Mouse (Mus musculus) gastrocnemius, postnatal 36 days (tissue): Measurements from ENCODE around the gene Rpl24. TPM values are rescaled to one million over a fixed set of nuclear protein-coding genes. Genes with fewer than 3 reads are reported as not detected.

Experiments used
- DNase-seq, 2 experiments: peaks; one replicate each; pipeline ENCODE4 v3.0.0; 2022
- intact Hi-C: fragments of 180-260 bp; cut with DNase I; formaldehyde crosslinking; loops from one replicate; pipeline ENCODE4 v1.15.1; 2025
- total RNA-seq, 2 experiments: library from RNA; stranded (reverse); gene quantifications; 2 replicates each; pipeline ENCODE4 v1.2.3; 2021

The Rpl24 gene
- total RNA-seq, 2 experiments from 2014 or later, result 498 to 600 TPM

- intact Hi-C loops, result loop anchor here (2.0 kb wide), 1 partner anchor 108 kb away; no protein-coding TSS in a partner anchor
- no peak for DNase-seq
Observed at GRCm38 (mm10) chr16:55967221-55967620, 1.1 kb downstream of the Rpl24 start.

DNA sequence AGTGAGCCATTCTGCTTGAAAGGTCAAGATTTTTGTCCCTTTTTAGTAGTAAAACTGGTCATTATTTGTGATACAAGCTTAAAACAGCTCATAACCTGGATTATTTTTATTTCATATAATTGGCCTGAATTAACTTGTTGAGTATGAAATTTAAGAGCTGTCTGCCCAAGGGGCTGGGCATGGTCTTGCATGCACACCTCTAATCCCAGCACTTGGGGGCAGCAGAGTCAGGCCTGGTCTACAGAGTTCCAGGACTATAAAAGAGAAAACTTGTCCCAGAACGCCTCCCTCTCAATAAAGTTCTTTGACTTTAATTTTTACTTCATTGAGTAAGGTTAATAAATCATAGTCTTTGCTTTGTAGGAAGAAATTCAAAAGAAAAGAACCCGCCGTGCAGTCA is 3.1 kb downstream of the Rpl24 start:
- intact Hi-C loops, result no loop called here
- DNase-seq, result no peak

DNA sequence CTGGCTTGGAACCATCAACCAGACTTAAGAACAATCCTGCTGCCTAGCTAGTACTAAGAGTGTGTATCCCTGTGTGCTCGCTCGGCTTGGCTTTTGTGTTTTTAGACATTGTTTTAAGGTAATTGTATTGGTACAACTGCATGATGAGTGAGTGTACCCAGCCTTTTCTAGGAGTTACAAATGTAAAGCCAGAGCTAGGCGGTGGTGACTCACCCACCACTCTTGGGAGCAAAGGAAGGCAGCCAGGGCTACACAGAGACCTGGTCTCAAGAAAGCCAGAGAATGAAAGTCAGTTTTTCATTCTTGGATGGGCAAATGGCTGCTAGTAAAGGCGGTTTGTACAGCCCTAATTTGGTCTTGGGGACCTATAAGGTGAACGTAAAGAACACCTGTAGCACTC is 4.3 kb downstream of the Rpl24 start:
- intact Hi-C loops, result loop anchor here (5.0 kb wide), 1 partner anchor 57 kb away; the partner anchor contains the start of gene Pcnp
- DNase-seq, result no peak

- intact Hi-C loops, result loop anchor here (5.0 kb wide), 1 partner anchor 55 kb away; the partner anchor contains the start of gene Pcnp
- no peak for DNase-seq
Observed at GRCm38 (mm10) chr16:55971735-55972615, 5.9 kb downstream of the Rpl24 start.

- intact Hi-C loops, result loop anchor here (5.0 kb wide), 1 partner anchor 55 kb away; the partner anchor contains the start of gene Pcnp
- DNase-seq, result no peak
Observed at GRCm38 (mm10) chr16:55972626-55973201, 6.6 kb downstream of the Rpl24 start.

DNA sequence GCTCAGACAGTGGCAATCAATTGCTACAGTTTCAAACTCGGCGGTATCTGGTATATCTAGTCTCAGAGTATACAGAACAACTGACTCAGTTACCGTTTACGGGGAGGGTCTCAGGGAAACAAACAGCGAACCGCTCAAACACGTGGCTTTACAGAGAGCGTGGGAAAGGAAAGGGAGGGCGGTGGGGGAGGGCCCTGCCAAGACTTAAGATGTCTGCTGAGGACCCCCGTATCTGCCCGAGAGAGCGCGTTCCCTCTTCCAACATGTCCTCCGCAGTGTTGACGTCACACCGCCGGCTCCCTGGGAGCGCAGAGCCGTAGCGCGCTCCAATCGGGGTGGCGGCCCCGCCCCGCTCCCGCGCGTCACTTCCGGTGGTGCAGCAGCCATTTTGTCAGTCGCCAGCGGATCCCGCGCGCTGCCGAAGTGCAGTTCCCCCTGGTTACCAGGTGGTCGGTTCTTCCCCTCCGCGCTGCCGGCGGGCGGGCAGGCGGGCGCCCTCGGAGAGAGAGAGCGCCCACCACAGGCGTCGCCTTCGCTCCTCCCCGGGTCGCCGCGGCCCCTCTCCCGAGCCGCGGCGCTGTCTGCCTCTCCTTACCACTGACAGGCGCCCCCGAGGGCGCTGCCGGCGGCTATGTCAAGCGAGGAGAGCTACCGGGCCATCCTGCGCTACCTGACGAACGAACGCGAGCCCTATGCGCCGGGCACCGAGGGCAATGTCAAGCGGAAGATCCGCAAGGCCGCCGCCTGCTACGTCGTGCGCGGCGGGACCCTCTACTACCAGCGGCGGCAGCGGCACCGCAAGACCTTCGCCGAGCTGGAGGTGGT is 7.6 kb downstream of the Rpl24 start, which contains the start of gene Zbtb11:
Gene Zbtb11 (plus strand): TSS at position 453 of the 825 bp plus-strand sequence.
- DNase-seq, result peak; percentile 99
- intact Hi-C loops, result loop anchor here (5.0 kb wide), 1 partner anchor 54 kb away; the partner anchor contains the start of gene Pcnp

- DNase-seq, result peak; percentile 86 to 92
- intact Hi-C loops, result loop anchor here (5.0 kb wide), 1 partner anchor 53 kb away; the partner anchor contains the start of gene Pcnp
Observed at GRCm38 (mm10) chr16:55974256-55974902, 8.3 kb downstream of the Rpl24 start.

- intact Hi-C loops, result loop anchor here (5.0 kb wide), 1 partner anchor 52 kb away; the partner anchor contains the start of gene Pcnp
- no peak for DNase-seq
Observed at GRCm38 (mm10) chr16:55974903-55975285, 8.8 kb downstream of the Rpl24 start.

- no peak for DNase-seq
- intact Hi-C loops, result no loop called here
Observed at GRCm38 (mm10) chr16:55986001-55986400, 19.9 kb downstream of the Rpl24 start.

DNA sequence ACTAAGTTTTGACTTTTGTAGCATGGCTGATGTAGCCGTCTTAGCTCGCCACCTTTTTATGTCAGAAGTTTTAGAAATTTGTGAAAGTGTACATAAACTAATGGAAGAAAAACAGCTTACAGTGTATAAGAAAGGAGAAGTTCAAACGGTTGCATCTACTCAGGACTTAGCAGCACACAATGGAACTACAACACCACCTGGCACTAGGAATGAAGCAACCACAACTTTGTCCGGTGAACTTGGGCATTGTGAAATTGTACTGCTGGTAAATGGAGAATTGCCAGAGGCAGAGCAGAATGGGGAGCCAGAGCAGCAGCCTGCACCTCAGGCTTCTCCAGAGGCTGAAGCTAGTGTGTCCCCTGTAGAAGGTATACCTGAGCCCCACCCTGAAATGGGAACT is 24.2 kb downstream of the Rpl24 start:
- DNase-seq, result no peak
- intact Hi-C loops, result no loop called here

GRCm38 (mm10) chr16:55994235-55994634 is 28.2 kb downstream of the Rpl24 start:
- no peak for DNase-seq
- intact Hi-C loops, result no loop called here

DNA sequence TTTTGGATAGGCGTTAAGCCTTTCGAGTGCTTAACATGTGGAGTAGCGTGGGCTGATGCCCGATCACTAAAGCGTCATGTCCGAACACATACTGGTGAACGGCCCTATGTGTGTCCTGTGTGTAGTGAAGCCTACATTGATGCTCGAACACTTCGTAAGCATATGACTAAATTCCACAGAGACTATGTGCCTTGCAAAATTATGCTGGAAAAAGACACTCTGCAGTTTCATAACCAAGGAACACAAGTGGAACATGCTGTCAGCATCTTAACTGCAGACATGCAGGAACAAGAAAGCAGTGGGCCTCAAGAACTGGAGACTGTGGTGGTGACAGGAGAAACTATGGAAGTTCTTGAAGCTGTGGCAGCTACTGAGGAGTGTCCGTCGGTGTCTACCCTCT is 40.7 kb downstream of the Rpl24 start:
- no peak for DNase-seq
- intact Hi-C loops, result no loop called here

DNA sequence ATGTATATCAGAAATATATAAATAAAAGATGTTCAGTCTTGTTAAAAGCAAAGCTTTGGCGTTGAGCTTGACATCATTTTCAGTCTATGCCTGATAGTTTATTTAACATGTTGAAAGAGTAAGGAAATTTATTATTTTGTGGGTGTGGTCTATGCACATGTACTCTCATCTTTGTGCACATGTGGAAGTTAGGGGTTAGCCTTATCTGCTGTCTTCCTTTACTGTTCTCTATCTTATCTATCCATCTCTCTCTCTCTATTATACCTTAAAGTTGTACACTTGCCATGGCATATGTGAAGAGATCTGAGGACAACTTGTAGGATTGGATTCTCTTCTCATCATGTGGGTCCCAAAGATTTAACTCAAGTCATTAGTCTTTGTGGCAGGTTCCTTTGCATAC is 42.8 kb downstream of the Rpl24 start:
- intact Hi-C loops, result no loop called here
- DNase-seq, result no peak

DNA sequence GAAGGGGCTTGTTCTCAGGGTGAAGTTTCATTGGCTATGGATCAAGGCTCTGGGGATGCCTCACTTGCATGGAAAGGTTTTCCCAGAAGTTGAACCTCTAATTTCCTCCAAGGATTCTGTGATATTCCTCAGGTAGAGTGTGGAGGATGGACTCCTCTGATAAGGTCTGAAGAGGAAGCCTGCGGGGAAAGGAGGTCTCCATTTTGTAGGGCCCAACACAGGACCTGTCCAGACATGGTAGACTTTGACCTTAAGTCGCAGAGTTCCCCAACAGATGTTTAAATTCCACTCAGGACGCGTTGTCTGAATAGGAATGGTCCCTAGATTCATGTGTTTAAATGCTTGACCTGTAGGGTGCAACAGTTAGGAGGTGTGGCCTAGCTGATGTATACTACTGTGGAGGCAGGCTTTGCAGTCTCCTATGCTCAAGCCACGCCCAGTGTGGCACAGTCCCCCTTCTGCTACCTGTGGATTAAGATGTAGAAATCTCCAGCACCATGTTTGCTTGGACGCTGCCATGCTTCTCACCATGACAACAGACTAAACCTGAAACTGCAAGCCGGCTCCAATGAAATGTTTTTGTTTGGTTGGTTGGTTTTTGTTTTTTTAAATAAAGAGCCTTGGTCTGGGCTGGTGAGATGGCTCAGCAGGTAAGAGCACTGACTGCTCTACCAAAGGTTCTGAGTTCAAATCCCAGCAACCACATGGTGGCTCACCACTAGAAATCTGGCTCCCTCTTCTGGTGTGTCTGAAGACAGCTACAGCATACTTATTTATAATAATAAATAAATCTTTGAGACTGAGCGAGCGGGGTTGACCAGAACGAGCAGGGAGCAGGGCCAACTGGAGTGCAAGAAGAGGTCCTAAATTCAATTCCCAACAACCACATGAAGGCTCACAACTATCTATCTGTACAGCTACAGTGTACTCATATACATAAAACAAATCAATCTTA is 47.0 kb downstream of the Rpl24 start:
- intact Hi-C loops, result no loop called here
- DNase-seq, result no peak

- intact Hi-C loops, result no loop called here
- no peak for DNase-seq
Observed at GRCm38 (mm10) chr16:56014076-56014475, 48.0 kb downstream of the Rpl24 start.

DNA sequence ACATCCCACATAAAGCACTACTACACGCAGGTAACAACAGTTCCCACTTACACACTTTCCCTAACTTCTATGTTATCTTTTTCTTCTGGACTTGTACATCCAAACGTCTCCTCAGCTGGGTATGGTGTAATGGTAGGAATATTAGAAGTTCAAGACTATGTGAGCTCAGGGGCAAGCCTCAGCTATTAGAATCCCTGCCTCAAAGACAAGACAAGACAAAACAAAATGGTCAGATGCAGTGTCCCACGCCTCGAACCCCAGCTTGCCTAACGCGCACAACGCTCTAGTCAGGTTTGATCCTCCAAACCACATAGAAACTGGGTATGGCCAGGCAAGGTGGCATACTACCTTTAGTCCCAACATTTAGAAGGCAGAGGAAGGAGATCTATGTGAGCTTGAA is 53.6 kb downstream of the Rpl24 start:
- intact Hi-C loops, result no loop called here
- no peak for DNase-seq
